Mouse (Mus musculus) gastrocnemius, postnatal 36 days (tissue): ENCODE results near the gene Nktr. TPM values are rescaled to one million over a fixed set of nuclear protein-coding genes. Genes with fewer than 3 reads are reported as not detected.

Source experiments
- DNase-seq, 2 experiments: peaks; one replicate each; pipeline ENCODE4 v3.0.0; 2022
- intact Hi-C: fragments of 180-260 bp; cut with DNase I; formaldehyde crosslinking; loops from one replicate; pipeline ENCODE4 v1.15.1; 2025
- total RNA-seq, 2 experiments: library from RNA; stranded (reverse); gene quantifications; 2 replicates each; pipeline ENCODE4 v1.2.3; 2021

Nktr gene
- total RNA-seq, 2 experiments from 2014 or later = 27.4 to 31.6 TPM

DNA sequence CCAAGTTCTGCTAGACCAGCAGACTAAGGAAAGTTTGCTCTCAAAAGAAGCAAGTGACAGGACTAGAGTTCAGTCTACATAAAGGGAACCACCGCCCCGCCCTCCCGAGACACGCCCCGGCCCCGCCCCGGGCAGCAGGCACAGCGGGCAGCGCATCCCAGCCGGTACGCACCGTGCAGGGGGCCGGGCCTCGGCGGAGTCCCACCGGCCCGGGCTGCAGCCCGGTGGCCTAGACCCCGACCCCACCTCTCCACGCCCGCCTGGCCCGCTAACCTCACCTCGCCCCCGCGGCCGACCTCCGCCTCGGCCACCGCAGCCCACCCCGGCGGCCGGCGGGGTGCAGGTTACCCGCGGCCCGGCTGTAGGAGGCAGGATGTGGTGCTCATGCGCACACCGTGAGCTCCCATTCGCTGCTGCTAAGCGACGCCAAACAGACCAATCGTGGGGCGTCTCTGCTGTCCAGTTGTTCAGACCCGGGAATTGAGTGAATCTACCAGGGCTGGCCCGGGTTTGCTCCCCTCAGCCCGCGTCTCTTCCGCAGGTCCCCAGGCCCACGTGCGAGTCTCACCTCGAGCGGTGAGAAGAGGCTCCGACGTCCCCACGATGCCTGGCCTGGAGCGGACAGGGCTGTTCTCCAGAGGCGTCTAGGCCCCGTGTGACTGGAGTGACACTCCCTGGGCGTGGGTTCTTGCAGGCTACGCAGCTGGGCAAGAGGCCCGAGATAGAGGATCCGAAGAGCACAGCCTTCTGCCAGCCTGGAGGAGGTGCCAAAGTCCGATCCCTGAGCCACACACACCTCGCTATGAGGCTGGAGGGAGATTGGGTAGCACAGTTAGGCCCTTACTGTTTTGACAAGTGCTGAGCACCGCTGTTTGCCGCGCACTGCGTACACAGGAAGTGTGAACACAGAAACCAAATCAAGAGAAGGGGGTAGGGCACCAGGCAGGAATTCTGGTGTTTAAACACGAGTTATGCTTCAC is 14.0 kb upstream of the Nktr start, which contains the start of gene Sec22c:
Gene Sec22c (minus strand): TSS at position 845 of the 980 bp plus-strand sequence.
- DNase-seq = peak; percentile 82 to 92
- intact Hi-C loops = no loop called here

DNA sequence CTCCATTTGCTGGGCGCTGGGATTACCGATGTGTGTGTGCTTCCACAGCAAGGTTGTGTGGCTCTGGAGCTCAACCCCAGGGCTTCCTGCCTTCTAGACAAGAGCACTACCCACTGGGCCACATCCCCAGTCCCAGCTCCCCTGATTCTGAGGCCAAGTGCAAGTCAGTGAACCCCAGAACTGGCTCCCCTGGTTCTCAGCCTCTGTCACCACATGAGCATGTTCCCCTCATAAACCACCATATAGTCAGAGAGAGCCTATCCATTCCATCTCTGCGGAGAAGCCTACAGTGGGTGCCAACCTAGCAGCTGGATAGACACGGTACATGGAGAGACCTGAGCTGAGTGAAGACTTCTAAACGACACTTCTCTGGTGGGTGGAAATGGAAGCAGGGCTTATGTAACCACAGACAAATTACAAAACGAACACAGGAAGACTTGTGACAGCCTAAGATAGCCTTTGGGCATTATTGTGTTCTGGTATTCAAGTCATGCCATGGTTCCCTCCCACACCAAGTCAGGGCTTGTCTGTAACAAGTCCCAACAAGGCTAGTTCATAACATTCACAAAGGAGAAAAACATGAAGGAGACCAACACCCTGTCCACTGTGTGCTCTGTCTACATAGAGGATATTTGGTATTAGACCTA is 12.8 kb upstream of the Nktr start:
- no peak for DNase-seq
- intact Hi-C loops = no loop called here

- intact Hi-C loops = no loop called here
- DNase-seq = no peak
Measured at GRCm38 (mm10) chr9:121707801-121708200, 11.2 kb upstream of the Nktr start.

DNA sequence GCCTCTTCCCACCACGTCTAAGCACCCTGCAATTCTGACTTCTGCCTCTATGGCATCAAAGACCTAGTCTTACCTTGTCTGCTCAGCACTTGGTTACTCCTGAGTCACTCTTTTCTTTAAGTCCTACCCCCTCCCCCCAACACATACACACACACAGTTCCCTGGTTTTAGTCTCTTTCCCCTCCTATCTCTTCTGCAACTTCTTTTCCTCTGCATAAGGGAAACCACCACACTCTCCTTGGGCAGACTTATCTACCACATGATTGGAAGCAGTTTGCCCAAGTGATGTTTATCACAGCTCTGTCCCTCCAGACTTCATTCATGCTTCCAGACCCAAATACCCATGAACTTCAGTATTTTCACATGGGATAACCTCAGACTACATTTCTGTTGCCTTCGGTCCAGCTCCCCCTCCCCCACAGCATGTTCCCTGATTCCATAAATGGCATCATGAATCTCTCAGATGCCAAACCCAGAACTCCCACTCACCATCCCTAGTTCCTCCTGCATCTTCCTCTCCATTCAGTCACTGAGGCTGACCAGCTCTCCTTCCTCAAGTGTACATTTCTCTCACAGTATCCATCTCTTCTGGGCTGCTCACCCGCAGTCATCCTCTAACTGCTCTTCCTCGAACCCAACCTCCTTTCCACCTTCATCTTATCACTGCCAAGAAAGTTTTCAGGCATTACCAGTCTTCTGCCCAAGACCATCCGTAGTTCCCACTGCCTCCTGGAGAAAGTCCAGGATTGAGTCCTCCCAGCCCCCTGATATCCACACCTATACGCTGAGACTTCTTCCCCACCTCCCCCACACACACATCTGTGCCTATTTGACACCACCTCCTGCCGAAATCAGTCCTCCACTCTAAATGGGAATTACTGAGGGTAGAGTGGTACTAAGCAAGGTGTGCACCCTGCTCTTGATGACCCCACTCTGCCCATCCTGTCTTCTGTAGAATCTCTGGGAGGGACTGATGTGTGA is 10.2 kb upstream of the Nktr start:
- intact Hi-C loops = no loop called here
- DNase-seq = no peak

DNA sequence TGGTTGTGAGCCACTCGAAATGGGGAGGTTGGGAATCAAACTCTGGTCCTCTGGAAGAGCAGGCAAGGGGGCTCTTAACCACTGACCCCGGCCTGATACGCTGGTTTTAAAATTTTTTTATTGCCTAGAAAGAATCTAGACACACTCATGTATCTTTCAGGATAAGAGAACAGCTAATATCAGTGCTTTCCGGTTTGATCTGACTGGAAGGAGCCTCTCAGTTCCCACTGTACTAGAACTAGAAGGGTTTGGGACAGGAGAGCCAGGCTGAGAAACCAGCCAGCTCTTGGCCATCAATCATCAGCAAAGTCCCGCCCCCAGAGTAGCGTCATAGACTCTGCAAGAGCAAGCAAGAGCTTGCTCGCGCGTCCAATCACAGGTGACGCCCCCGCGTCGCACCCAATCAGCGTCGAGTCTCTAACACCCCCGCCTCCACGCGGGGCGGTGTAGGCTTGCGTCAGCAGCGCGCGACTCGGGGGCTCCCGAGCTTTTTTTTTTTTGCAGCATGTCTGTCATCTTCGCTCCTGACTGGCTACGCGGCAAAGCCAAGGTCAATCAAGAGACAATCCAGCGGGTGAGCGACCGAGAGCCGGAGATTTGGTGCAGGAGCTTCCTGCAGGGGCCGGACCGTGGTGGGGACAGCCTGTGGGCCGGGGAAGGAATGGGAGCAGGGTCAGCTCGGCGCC is 8.9 kb upstream of the Nktr start, which contains the start of gene Ss18l2:
Gene Ss18l2 (plus strand): TSS at position 432 of the 686 bp plus-strand sequence.
- intact Hi-C loops = no loop called here
- peak; percentile 98 to 99 for DNase-seq

GRCm38 (mm10) chr9:121710584-121710975 is 8.4 kb upstream of the Nktr start:
- intact Hi-C loops = no loop called here
- no peak for DNase-seq

- no peak for DNase-seq
- intact Hi-C loops = no loop called here
Measured at GRCm38 (mm10) chr9:121717048-121717447, 1.9 kb upstream of the Nktr start.

DNA sequence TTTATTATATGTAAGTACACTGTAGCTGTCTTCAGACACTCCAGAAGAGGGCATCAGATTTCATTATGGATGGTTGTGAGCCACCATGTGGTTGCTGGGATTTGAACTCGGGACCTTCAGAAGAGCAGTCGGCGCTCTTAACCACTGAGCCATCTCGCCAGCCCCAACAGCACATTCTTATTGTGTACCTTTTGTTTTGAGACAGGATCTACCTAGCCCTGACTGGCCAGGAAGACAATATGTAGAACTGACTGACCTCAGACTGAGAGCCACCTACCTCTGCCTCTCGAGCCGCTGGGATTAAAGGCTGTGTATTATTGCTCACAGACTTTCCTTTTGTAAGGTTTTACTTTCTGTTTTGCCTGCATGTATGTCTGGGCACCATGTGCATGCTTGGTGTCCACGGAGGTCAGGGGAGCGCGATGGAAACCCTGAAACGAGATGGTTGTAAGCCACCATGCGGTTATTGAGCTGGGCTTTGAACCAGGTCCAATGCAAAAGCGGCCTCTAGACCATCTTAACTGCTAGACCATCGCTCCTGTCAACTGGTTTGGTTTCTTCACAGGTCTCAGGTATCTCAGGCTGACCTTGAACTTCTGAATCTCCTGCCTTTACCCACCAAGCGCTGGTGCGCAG is 781 bp upstream of the Nktr start:
- DNase-seq = no peak
- intact Hi-C loops = no loop called here

DNA sequence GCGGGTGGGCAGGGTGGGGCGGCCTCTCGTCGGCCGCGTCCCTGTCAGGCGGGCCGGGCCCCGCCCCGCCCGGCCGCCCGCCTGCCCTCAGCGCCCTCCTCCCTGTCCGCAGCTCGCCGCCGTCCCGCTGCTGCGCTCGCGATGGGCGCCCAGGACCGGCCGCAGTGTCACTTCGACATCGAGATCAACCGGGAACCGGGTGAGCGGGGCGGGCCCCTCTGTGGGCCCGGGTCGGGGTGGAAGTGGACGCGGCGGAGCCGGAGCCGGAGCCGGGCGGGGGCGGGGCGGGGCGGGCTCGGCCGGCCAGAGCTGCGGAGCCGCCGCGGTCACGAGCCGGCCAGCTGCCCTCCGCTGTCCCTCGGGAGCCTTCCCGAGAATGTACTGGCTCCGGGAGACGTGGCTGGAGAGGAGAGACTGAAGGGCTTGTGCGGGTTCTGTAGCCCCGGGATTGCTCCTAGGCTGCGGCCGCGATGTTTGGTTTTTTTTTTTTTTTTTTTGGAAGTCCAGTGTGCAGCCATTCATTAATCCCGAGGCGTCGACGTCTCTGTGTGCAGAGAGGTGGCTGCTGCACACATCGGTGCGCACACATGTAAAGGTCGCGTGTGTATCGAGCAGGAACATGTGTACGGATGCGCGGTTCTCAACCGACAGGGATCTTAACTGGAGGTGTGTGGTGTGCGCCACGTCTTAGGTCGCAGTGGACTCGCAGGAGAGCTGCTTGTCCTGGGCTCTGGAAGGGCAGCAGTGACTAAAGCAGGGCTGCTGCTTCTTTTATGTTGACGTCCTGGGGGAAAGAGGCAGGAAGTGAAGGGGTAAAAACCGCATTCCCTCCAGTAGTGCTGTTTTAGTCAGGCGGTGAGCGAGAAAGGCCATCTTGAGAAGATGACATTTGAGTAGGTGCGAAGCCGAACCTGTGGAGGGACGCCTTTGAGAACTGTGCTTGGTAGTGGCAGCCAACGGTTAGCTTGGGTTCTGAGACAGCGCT is 670 bp downstream of the Nktr start:
- intact Hi-C loops = loop anchor here (5.0 kb wide), 1 partner anchor 43 kb away; no protein-coding TSS in a partner anchor
- peak in 1 of 2 experiments; percentile 34 for DNase-seq

GRCm38 (mm10) chr9:121740490-121740889 is 21.5 kb downstream of the Nktr start:
- no peak for DNase-seq
- intact Hi-C loops = no loop called here

GRCm38 (mm10) chr9:121741168-121741567 is 22.2 kb downstream of the Nktr start:
- DNase-seq = no peak
- intact Hi-C loops = no loop called here

DNA sequence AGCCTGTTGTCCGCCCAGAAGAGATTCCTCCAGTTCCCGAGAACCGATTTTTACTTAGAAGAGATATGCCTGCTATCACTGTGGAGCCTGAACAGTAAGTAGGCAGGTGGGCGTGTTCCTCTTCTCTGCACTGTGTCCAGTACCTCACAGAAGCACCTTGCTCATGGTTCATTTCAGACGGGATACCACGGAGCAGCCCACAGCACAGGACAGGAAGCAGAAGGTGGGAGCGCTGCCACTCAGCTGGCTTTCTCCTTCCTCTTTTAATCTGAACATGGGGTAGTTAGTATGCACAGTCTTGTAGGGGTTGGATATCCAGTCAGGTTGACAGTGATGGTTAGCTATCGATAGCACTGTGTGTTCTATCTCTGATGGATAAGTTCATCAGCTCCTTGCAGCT is 25.1 kb downstream of the Nktr start:
- intact Hi-C loops = no loop called here
- no peak for DNase-seq

GRCm38 (mm10) chr9:121752774-121753173 is 33.8 kb downstream of the Nktr start:
- intact Hi-C loops = no loop called here

DNA sequence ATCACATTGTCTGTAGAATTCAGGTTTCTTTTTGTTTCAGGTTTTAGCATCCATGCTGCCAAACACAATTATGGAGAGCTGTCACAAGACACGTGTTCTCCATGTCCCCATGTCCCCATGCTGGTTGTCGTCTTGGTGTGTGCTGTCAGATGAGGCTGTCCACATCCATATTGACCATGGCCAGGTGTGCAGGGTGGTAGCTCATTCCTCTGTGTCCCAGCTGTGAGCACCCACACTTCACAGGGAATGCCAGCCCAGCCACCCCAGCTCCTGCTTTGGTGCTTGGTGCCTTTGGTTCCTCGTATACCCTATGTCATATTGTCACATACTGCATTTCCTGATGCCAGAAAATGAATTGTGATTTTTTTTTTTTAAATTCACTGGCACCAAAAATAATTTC is 35.7 kb downstream of the Nktr start:
- no peak for DNase-seq
- intact Hi-C loops = loop anchor here (5.0 kb wide), 1 partner anchor 73 kb away; no protein-coding TSS in a partner anchor

More at GRCm38 (mm10) chr9:121752774-121753173, 33.8 kb downstream of the Nktr start:
- DNase-seq = no peak

- no peak for DNase-seq
- intact Hi-C loops = loop anchor here (5.0 kb wide), 1 partner anchor 71 kb away; no protein-coding TSS in a partner anchor
Measured at GRCm38 (mm10) chr9:121756785-121757184, 37.8 kb downstream of the Nktr start.

DNA sequence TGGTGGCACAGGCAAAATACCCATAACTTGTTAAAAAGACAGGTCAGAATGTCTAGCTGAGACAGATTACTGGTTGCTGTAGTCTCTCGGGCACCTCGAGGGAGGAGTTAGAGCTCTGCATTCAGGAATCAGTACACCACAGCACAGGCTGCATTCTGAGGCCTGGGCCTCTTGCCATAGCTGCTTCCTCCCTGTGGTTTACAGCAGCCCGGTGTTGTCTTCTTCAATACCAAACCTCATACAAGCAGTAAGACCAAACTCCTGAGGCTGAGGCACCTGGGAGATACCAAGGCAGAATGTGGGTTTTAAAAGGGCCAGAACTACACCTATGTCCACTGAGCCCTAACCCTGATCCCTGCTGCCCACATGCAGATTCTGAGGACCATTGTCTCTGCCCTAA is 38.5 kb downstream of the Nktr start:
- peak in 1 of 2 experiments; percentile 30 for DNase-seq
- intact Hi-C loops = loop anchor here (5.0 kb wide), 1 partner anchor 70 kb away; no protein-coding TSS in a partner anchor
